Mouse (Mus musculus) erythroid progenitor cell, adult 5-6 weeks (primary cell): ENCODE results near the gene Slc39a2. TPM values are rescaled to one million over a fixed set of nuclear protein-coding genes. Genes with fewer than 3 reads are reported as not detected.
"Not testable (repeated sequence)": the region's sequence is repeated elsewhere in the genome, so short reads cannot be mapped to it uniquely, and the experiment has no call there.

Source experiments
- ATAC-seq: replicated peaks from 2 replicates; pipeline ENCODE4 v1.8.0; 2016; ENCODE audit warnings: moderate number of reproducible peaks, mild to moderate bottlenecking, moderate TSS enrichment, inconsistent platforms; ENCODE audit not compliant: poor library complexity, low FRiP score, severe bottlenecking
- total RNA-seq, 2 experiments: library from RNA; stranded (forward) in 1 of 2; stranded (reverse) in 1 of 2; fragments of 150-400 nt in 1 of 2; fragments of 186-747, 209-891 nt in 1 of 2; gene quantifications; 2 replicates each; pipeline versions ENCODE4 v1.2.3 to v1.2.4; 2015 to 2017; ENCODE audit warnings: low replicate concordance in 2 of 2

The Slc39a2 gene
- total RNA-seq, 2 experiments from 2014 or later: 2.1 TPM; not detected in 1

DNA sequence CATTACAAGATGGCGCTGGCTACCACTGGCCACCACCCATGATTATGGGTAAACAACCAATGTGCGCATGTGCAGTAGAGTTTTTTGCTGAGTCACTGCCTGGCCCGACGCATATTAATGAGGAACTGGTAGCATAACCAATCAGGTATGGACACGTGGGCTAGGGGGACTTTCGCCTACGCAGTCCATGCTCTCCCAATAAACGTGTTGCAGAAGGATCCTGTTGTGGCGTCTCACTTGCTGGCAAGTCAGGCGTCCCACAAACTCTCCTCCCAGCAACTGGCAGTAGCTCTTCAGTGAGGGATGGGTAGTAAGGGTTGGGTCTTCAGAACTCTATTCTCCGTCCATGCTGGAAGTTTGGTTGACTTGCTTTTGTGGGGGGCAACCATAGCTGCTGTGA lies 34.2 kb downstream of the Slc39a2 start:
- not testable (repeated sequence) for ATAC-seq

GRCm38 (mm10) chr14:51929309-51929943 lies 36.7 kb downstream of the Slc39a2 start:
- no peak for ATAC-seq

GRCm38 (mm10) chr14:51929968-51930367 lies 37.3 kb downstream of the Slc39a2 start:
- ATAC-seq: no peak

DNA sequence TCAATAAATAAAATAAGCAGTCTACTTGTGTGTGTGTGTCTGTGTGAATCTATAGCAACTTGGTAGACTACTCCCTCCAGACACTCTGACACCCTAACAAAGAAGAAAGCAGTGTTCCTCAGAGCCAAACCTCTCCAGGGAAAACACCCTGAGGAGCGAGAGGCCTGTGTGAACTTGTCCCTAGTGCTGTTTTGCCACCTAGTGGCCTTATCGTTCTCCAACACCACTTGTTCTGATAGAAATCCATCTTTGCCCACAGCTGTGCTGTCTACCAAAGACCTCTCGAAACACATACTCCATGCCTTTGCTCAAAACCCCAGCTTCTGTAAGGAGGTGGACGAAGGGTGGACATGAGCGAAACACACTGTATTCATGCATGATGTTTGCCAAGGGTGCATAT lies 38.1 kb downstream of the Slc39a2 start:
- no peak for ATAC-seq

GRCm38 (mm10) chr14:51932092-51933020 lies 39.7 kb downstream of the Slc39a2 start:
- ATAC-seq: no peak

DNA sequence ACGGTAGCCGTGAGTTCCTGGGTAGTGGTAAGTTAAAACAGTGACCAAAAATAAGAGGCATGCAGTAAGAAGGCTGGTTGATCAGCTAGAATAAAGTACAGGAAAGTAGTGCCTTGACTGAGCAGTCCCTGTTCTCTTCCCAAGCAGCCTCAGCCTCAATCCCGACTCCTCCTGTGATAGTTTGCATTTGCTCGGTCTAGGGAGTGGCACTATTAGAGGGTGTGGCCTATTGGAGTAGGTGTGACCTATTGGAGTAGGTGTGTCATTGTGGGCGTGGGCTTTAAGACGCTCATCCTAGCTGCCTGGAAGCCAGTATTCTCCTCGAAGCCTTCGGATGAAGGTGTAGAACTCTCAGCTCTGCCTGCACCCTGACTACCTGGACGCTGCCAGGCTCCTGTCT lies 46.3 kb downstream of the Slc39a2 start:
- ATAC-seq: no peak

DNA sequence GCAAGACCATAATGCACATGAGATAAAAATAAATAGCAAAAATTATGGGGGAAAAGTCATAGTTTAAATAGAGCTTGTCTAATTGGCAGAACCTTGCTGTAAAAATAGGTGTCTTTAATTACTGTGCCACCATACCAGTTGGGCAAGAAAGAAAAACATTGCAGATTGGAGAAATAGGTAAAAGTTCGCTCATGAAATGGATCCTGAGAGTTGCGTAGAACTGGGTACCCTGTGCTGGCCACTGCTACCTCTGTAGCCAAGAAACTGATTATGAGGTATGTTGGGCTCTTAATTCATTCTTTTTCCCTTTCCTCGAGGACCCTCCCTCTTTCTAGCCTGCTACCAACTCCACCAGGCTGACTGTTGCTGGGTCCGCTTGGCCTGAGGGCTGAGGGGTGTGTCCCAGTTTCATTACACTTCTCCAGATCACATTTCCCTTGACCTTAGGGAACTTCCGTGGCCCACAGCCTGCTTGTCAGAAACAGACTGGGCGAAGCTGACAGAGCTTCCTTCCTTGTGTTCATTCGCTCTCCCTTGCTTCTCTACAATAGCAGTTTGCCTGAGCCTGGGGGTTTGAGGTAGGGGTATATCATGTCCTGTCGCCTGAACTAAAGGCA lies 48.4 kb downstream of the Slc39a2 start:
- ATAC-seq: no peak

- no peak for ATAC-seq
Observed at GRCm38 (mm10) chr14:51941577-51941976, 48.9 kb downstream of the Slc39a2 start.

- no peak for ATAC-seq
Observed at GRCm38 (mm10) chr14:51942236-51942635, 49.5 kb downstream of the Slc39a2 start.

DNA sequence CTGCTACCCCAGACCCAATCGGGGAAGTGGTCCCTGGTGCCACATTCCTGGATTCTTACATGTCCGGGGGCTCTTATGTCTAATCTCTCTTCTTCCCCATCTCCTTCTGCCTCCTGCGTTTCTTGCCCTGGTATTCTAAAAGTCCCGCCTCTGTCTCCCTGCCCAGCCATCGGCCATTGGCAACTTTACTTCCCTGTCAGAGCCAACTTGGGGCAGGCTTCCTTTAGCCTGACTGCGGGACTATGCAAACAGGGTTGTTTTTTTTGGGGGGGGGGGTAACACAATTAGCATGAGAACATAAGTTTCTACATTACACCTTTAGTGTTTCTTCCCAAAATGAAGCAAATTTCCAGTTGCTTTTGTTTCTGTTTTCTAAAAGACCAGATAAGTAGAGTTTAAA lies 50.6 kb downstream of the Slc39a2 start:
- ATAC-seq: no peak

Other genes with a start within 250 kb of the Slc39a2 start
- not detected in 2 replicates for gene Gm17079, start 197.4 kb upstream of the Slc39a2 start, total RNA-seq (2015; ENCODE audit: low replicate concordance)
- not detected in 2 replicates for gene Gm17079, start 197.4 kb upstream of the Slc39a2 start, total RNA-seq (2017; ENCODE audit: low replicate concordance)
- gene Gm5800, start 175.7 kb upstream of the Slc39a2 start, total RNA-seq (2015; ENCODE audit: low replicate concordance): not detected in 2 replicates
- not detected in 2 replicates for gene Gm5800, start 175.7 kb upstream of the Slc39a2 start, total RNA-seq (2017; ENCODE audit: low replicate concordance)
- gene Ang4, start 119.3 kb upstream of the Slc39a2 start, total RNA-seq (2015; ENCODE audit: low replicate concordance): not detected in 2 replicates
- gene Ang4, start 119.3 kb upstream of the Slc39a2 start, total RNA-seq (2017; ENCODE audit: low replicate concordance): not detected in 2 replicates
- not detected in 2 replicates for gene AY358078, start 92.8 kb upstream of the Slc39a2 start, total RNA-seq (2015; ENCODE audit: low replicate concordance)
- gene AY358078, start 92.8 kb upstream of the Slc39a2 start, total RNA-seq (2017; ENCODE audit: low replicate concordance): not detected in 2 replicates
- 7.1 and 23.1 TPM in 2 replicates for gene Ear6, start 39.2 kb upstream of the Slc39a2 start, total RNA-seq (2015; ENCODE audit: low replicate concordance)
- 28.3 and 36.7 TPM in 2 replicates for gene Ear6, start 39.2 kb upstream of the Slc39a2 start, total RNA-seq (2017; ENCODE audit: low replicate concordance)
- 1.7 and 4.3 TPM in 2 replicates for gene Mettl17, start 8.0 kb upstream of the Slc39a2 start, total RNA-seq (2015; ENCODE audit: low replicate concordance)
- 11.3 TPM in 1 of 2 replicates, not detected in the other for gene Mettl17, start 8.0 kb upstream of the Slc39a2 start, total RNA-seq (2017; ENCODE audit: low replicate concordance)
- 18.4 TPM in 1 of 2 replicates, not detected in the other for gene Ndrg2, start 21.3 kb downstream of the Slc39a2 start, total RNA-seq (2015; ENCODE audit: low replicate concordance)
- 5.9 and 9.2 TPM in 2 replicates for gene Ndrg2, start 21.3 kb downstream of the Slc39a2 start, total RNA-seq (2017; ENCODE audit: low replicate concordance)
- gene Tppp2, start 25.5 kb downstream of the Slc39a2 start, total RNA-seq (2015; ENCODE audit: low replicate concordance): not detected in 2 replicates
- not detected in 2 replicates for gene Tppp2, start 25.5 kb downstream of the Slc39a2 start, total RNA-seq (2017; ENCODE audit: low replicate concordance)
- gene Rnase13, start 29.9 kb downstream of the Slc39a2 start, total RNA-seq (2015; ENCODE audit: low replicate concordance): not detected in 2 replicates
- not detected in 2 replicates for gene Rnase13, start 29.9 kb downstream of the Slc39a2 start, total RNA-seq (2017; ENCODE audit: low replicate concordance)
- gene Arhgef40, start 91.8 kb downstream of the Slc39a2 start, total RNA-seq (2015; ENCODE audit: low replicate concordance): 6.5 and 20.5 TPM in 2 replicates
- 11.6 and 16.2 TPM in 2 replicates for gene Arhgef40, start 91.8 kb downstream of the Slc39a2 start, total RNA-seq (2017; ENCODE audit: low replicate concordance)
- 6.5 TPM in 1 of 2 replicates, not detected in the other for gene Tmem253, start 122.8 kb downstream of the Slc39a2 start, total RNA-seq (2015; ENCODE audit: low replicate concordance)
- gene Tmem253, start 122.8 kb downstream of the Slc39a2 start, total RNA-seq (2017; ENCODE audit: low replicate concordance): 0.15 TPM in 1 of 2 replicates, not detected in the other
- 2.2 and 4.2 TPM in 2 replicates for gene Zfp219, start 127.8 kb downstream of the Slc39a2 start, total RNA-seq (2015; ENCODE audit: low replicate concordance)
- 3.9 and 4.8 TPM in 2 replicates for gene Zfp219, start 127.8 kb downstream of the Slc39a2 start, total RNA-seq (2017; ENCODE audit: low replicate concordance)
- gene Olfr221, start 149.6 kb downstream of the Slc39a2 start, total RNA-seq (2015; ENCODE audit: low replicate concordance): not detected in 2 replicates
- gene Olfr221, start 149.6 kb downstream of the Slc39a2 start, total RNA-seq (2017; ENCODE audit: low replicate concordance): not detected in 2 replicates
- 211 and 286 TPM in 2 replicates for gene Hnrnpc, start 211.1 kb downstream of the Slc39a2 start, total RNA-seq (2015; ENCODE audit: low replicate concordance)
- gene Hnrnpc, start 211.1 kb downstream of the Slc39a2 start, total RNA-seq (2017; ENCODE audit: low replicate concordance): 222 and 316 TPM in 2 replicates
- gene Rpgrip1, start 217.8 kb downstream of the Slc39a2 start, total RNA-seq (2015; ENCODE audit: low replicate concordance): 0.36 and 10.1 TPM in 2 replicates
- 1.3 and 9.9 TPM in 2 replicates for gene Rpgrip1, start 217.8 kb downstream of the Slc39a2 start, total RNA-seq (2017; ENCODE audit: low replicate concordance)